Mouse (Mus musculus): ENCODE data around the gene Mrpl12.

The Mrpl12 gene

DNA sequence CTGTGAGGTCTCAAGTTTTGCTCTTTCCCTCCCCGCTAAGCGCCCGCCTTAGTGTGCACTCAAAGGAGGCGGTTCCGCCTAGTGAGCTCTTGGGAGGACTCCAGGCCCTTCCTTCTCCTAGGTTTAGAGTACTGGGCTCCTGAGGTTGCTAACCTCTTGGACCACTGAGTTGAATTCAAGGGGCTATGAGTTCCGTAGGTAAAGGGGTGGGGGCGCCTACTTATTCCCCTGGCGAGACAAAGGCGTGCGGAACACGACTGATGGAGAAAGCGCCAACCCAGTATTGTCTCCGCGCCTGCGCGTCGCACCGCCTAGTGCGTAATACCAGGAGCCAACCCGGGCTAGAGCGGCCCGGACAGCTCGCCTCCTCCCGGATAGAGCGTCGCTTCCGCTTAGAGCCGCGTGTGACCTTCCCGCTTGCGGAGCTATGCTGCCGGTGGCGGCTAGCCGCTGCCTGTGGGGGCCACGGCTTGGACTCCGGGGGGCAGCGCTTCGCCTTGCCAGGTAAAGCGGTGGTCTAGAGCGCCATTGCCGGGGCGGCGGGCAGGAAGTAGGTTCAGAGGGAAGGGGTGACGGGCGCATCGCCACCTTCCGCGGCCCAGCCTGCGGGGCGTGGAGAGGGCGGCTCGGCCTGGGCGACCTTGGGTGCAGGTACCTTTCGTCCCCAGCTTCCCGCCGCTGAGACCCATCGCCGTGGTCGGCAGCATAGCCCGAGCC lies at the start of gene Mrpl12:
TSS of gene Mrpl12 (plus strand) at position 349 of the 717 bp plus-strand sequence.
- CTCF ChIA-PET: no interaction called here

DNA sequence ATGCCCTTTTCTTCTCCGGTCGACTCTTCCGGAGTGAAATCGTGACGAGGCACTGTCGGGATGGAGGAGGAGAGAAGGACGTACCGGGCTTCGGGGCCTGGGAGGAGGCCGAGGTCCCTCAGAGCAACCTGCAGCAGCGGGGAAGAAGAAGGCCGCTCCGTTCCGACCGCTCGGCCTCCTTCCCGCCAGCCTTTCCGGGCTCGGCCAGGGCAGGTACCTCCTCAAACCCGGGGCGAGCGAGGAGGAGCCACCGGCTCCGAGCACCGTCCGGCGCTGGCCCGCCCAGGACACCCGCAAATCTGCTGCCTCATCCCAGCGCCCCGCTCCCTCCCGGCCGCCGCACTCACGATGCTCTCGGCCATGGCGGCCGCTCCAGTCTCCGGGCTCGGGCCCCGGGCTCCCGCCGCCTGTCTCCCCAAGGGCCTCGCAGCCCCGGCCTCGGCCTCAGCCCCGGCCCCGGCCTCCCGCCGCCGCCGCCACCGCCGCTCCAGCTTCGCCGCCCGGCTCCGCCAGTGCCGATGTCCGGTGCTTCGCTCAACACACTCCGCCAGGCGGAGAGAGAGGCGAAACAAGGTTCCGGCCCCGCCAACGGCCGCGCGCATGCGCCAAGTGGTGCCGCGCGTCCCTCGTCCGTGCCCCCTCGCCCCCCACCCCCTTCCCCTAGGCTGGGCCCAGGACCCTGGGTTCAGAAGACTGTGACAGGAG lies 47.1 kb upstream of the Mrpl12 start, which contains the start of gene Nploc4:
TSS of gene Nploc4 (minus strand) at position 557 of the 705 bp plus-strand sequence.
- CTCF ChIA-PET: interaction anchor here (0.6 to 0.7 kb wide), 3 partner anchors 58 to 1363 kb away, joined by 3 to 12 read pairs (median 9); partner anchors contain the start of gene Faap100

DNA sequence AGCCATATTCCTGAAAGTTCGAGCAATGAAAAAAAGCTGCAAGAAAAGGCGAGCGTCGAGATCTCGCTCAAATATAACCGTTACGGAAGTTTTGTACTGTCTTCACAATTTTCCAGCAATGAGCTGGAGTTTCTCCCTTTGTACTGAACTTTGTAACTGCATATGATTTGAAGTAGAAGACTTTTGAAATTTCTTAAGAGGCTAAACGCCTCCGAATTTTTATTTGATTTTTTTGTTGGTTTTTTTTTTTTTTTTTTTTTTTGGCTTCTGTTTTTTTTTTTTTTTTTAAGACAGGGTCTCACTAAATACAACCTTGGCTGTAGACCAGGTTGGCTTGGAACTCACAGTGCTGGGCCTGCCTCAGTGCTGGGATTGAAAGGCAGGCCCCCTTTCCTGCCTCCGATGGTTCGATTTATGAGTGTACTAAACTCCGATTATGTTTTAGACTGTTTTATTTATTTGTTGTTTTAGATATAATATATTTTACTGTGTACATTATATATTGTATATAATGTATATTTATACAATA lies 46.5 kb upstream of the Mrpl12 start:
- CTCF ChIA-PET: interaction anchor here (0.6 to 0.7 kb wide), 3 partner anchors 59 to 1363 kb away, joined by 3 to 12 read pairs (median 9); partner anchors contain the start of gene Faap100

DNA sequence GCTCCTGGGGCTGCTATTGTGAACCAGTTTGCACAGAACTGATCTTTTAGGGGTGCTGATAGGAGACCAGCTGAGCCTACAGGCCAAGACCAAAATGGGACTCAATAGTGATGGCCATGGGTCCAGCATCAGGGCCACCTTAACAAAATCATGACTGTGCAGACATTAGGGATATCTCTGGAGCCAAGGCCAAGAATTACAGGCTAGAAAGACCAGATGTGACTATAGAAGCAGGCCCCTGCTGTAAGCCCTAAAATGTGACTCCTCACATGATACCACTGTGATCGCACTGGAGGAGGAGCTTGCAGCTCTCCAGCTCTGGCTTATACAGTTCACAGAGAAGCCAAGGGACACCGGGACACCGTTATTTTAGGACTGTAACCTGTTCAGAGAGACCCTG lies 42.1 kb upstream of the Mrpl12 start, which contains the start of gene Tspan10:
TSS of gene Tspan10 (plus strand) at position 301 of the 400 bp plus-strand sequence.
- CTCF ChIA-PET: no interaction called here

DNA sequence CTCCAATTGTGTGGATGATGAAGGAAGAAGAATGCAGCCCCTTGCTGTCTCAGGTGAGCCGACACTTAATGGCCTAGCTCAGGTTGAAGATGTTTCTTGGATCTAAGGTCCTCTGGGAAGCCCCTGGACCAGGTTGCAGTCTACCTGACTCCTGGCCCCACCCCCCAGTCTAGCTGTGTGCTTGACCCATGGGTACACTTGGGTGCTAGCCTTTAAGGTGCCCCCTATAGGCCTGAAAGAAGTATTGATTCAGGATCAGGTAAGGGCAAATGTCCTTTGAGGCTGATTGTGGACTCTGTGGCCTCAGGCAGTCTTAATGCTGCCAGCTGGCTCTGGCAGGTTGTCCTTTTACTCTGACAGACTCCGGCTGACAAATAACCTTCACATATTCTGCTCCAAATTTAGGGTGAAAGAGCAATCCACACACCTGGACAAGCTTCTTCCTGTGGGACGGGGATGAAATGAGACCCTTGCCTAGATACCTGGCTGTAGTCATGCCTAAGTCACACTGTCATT lies 41.6 kb upstream of the Mrpl12 start:
- CTCF ChIA-PET: no interaction called here

DNA sequence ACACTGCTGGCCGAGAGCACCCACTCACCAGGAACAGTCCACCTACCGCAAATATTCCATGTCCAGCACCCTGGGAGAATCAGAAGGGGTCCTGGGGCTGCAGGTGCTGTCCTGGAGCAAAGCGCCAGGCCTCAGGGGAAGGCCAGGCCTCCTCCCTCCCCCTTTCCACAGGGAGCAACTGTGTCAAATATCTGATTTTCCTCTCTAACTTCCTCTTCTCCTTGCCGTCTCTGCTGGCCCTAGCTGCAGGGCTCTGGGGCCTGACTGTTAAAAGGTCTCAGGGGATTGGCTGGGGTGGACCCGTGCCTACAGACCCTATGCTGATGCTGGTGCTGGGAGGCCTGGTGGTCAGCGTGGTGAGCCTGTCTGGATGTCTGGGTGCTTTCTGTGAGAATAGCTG lies 40.3 kb upstream of the Mrpl12 start:
- CTCF ChIA-PET: interaction anchor here (0.5 kb wide), 1 partner anchor 9 kb away, joined by 3 read pairs; no protein-coding TSS in a partner anchor

DNA sequence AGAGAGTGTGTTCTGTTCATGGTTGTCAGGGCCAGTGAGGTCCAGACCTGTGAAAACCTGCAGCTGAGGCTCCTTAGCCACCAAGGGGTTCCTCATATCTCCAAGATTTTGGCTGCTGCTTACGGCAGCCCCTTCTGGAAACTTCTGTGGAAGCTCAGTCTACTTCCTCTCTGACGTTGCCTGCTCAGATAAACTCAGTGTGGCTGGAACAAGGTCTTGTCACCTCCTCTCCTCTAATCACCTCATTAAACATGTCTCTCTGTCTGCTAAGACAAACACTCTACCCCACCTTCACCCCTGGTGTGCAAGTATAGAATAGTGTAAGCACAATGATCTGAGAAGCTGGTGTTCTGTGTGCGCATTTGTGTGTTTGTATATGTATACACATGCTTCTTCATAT lies 38.9 kb upstream of the Mrpl12 start:
- CTCF ChIA-PET: no interaction called here

DNA sequence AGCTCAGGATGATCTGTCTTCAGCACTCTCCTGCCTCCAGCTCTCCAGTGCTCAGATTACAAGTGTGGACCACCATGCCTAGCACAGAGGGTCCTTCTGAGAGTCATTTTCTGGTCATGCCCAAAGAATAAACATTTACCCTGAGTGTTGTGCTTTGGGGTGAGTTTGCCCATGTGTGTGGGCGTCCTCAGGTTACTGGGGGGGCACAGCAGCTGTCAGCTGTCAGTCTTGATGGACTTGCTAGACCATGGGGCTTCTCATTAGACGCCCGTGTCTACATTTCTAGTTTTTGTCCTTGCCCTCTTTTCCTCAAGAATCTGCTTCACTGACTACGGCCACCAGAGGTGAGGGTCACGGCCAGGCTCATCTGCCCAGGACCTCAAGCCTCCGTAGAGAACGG lies 37.2 kb upstream of the Mrpl12 start:
- CTCF ChIA-PET: no interaction called here

DNA sequence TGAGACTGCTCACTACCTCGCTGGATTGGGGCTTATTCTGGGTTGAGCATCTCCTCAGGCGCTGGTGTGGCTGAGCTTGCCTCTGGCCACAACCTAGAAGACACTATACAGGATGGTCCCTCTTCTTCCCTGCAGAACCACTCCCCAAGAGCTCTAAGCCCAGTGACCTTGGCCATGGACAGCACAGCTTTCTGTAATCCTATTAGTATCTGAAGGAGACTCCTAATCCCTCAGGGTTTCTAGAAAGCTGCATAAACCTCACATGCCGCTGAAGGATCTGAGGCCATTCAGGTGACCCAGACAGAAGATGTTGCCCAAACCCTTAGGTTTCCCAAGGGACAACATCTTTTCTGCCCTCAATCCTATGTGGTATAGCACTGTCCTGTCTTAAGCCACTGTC lies 32.2 kb upstream of the Mrpl12 start:
- CTCF ChIA-PET: no interaction called here

DNA sequence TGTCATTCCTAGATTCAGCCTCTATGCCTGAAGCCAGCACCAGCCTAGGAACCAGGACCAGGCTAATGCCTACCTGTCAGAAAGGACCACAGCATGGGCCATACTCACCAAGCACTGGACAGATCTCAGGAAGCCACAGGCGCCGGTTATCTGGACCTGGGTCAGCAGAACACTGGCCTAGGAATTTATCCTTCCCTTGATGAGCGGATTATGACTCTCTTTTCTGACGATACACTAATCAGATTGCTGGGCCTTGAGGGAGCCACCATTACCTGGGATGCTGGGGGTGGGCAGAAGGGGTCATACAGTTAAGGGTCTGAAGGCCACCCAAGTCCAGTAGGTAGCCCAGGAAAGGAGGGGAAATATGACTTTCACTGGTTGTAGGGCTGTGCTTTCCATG lies 31.1 kb upstream of the Mrpl12 start, which contains the start of gene Pde6g:
TSS of gene Pde6g (minus strand) at position 195 of the 400 bp plus-strand sequence.
- CTCF ChIA-PET: no interaction called here

DNA sequence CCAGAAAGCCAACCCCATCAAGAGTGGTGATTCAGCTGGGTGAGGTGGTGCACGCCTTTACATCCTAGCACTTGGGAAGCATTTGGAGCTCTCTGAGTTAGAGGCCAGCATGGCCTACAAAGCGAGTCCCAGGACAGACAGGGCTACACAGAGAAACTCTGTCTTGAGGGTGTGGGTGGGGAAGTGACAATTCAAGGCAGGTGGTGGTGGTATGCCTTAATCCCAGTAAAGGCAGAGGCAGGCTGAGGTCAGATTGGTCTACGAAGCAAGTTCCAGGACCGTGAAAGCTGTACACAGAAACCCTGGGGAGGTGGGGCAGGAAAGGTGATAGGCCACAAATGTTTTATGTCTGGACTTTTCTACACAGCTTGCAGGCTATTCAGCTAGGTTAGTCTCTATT lies 29.4 kb upstream of the Mrpl12 start:
- CTCF ChIA-PET: interaction anchor here (0.6 kb wide), 1 partner anchor 168 kb away, joined by 3 read pairs; no protein-coding TSS in a partner anchor

DNA sequence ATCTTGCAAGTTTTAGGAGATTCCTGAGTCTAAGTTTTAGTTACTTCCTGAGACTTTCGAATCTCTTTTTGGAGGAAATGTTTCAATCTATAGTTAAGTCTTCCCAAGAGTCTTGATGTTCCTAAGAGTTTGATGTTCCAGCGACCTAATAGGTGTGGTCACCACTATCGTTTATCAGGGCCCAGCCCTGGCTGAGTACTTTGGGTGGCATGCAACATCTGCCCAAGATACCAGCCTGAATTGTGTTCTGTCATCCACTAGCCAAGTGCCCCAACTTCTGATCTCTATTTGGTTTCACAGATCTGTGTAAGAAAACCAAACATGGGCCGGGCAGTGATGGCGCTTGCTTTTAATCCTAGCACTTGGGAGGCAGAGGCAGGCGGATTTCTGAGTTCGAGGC lies 29.0 kb upstream of the Mrpl12 start:
- CTCF ChIA-PET: no interaction called here

DNA sequence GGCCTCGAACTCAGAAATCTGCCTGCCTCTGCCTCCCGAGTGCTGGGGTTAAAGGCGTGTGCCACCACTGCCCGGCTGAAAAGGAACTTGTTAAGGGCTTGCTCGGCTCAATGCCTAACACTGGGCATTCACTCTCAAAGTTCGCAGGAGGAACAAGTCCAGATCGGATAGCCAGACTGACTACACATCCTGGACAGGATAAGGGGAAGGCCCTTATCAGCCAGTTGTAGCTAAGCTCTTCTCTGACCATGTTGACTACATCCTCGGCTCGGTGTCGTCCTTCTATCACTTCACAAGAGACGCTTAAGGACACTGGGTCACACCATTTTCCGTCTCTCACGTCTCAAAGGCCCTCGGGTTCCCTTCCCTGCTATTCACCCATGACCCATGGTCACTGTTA lies 27.0 kb upstream of the Mrpl12 start:
- CTCF ChIA-PET: no interaction called here

DNA sequence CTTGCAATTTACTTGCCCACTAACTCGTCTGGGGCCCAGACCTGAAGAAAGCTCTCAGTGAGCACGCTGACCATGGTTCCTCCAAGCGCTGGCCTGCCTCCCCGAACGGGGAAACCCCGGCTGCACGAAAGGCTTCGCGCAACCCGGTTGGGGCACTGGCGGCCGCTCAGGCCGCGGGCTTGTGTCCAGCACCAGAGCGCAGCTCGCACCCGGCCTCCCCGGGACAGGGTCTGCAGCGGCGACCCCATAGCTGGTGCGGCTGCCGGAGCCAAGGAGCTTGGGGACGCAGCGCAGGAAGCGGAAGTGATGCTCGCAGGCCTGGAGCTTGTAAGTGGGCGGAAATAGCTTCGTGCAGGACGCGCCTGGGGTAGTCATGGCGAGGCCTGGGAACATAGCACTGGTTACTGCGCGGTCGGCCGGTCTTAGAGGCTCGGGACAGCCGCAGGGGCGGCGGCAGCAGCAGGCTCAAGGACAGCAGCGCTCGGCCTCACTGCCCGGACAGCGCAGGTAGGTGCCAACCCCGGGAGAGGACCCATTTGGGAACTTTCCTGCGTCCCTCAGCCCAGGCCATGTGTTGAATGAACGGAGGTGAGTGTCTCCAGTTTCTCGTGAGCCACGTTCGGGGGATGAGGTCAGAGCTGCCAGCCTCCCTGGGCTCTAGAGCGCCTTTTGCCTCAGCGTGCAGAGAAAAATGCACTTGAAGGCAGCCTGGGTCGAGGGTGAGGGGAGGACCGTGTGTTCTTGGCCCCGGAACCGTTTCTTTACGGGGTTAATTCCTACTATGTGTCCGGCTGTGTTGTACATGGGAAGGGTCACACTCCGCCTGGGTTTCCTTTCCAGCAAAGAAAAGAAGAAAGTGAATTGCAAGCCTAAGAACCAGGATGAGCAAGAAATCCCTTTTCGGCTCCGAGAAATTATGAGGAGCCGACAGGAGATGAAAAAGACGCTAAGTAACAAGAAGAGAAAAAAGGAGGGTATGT lies 26.4 kb upstream of the Mrpl12 start, which contains the start of the genes Oxld1 and Ccdc137:
TSS of gene Oxld1 (minus strand) at position 297 of the 980 bp plus-strand sequence.
TSS of gene Ccdc137 (plus strand) at position 344 of the 980 bp plus-strand sequence.
- CTCF ChIA-PET: no interaction called here

DNA sequence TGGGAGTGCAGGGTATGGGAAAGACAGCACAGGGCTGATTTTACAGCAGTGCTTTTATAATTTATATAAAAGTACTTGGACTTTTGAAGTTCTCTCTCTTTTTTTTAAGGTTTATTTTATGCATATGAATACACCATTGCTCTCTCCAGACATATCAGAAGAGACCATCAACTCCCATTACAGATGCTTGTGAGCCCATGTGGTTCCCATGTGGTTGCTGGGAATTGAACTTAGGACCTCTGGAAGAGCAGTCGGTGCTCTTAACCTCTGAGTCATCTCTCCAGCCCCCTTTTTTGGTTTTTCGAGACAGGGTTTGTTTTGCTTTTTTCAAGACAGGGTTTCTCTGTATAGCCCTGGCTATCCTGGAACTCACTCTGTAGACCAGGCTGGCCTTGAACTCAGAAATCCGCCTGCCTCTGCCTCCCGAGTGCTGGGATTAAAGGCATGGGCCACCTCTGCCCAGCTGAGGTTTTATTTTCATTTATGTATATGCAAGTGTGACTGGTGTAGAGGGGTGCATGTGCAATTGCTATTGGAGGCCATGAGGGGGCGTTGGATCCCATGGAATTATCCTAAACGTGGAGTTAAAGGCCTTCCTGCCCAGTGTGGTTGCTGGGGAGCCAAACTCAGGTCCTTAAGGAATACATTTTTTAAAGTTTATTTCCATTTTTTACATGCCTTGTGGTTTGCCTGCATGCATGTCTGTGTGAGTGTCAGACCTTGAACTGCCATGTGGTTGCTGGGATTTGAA lies 25.4 kb upstream of the Mrpl12 start:
- CTCF ChIA-PET: no interaction called here

DNA sequence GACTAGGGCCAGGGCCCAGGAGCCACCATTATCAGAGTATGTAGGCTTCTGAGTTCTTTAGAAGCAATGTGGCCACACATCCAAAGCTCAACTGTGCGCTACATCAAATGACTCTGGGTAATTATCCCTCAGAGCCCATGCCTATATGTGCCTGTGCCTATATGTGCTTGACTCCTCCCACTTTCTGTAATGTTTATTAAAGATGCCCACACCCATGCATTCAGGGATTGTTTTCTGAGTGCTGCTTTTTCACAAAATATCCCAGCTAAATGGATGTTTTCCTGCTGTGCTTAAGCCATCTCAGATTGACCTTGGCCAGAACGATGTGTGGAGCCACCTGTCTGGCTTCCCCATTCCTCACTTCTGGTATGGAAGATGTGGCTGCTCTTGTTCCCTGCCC lies 20.9 kb upstream of the Mrpl12 start:
- CTCF ChIA-PET: no interaction called here

DNA sequence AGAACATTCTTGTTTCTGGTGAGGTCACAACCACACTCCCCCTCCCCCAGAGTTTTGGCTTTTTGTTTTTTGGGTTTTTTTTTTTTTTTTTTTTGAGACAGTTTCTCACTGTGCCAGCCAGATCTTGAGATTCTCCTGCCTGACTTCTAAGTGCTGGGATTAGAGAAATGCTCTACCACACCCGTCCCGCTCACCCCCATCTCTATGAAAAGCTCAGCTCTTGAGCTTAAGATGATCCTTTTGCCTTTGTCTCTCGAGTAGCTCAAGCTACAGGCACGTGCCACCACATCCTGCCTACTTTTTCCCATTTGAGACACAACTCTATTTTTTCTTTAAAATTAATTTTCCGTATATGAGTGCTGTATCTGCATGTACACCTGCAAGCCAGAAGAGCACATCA lies 20.0 kb upstream of the Mrpl12 start:
- CTCF ChIA-PET: no interaction called here

DNA sequence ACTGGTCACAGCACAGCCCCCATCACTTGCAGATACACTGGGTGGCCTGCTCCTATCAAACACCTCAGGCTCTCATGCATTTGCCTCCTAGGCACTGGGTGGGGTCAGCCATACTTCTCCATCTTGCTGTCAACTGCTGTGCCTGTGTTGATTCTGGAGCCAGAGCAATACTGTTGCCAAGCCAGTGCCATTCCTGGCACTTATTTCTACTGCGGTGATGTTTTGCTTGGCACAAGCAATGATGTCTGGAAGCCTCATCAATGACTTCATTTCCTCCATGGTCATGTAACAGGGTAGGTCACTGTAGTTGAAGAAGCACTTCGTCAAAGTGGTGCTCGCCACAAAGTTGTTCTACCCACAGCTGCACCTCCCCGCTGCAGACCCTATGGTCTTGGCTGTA lies 18.9 kb upstream of the Mrpl12 start:
- CTCF ChIA-PET: no interaction called here

DNA sequence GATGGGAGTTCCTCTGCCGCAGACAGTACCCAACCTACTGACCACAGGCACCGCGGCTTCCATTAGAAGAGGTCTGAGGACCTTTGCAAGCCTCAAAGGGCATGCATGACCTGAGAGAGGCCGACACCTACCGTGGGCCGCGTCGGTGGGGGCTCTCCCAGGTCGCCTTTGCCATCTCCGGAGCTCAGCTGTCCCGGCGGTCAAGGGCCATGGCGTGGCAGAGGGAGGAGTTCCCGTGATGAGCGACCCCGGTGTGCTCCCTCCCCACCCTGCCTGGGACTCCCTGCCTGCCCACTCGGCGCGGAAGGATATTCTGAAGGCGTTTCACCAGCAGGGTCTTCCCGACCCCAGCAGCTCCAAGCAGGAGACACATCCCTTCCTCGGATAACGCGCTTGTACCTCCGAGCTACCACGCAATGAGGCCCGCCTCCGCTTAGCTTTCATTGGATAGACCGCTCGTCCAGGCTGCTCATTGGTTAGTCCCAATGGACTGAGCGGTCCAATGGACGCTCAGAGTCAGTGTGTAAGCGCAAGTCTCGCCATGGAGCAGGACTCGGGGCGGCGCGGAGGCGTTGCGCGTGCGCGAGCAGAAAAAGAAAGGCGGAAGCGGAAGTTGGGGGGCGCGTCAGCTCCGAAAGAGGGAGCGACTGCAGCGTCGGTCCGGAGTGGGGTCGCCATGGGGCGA lies 17.2 kb upstream of the Mrpl12 start, which contains the start of gene Arl16:
TSS of gene Arl16 (minus strand) at position 557 of the 685 bp plus-strand sequence.
- CTCF ChIA-PET: no interaction called here

DNA sequence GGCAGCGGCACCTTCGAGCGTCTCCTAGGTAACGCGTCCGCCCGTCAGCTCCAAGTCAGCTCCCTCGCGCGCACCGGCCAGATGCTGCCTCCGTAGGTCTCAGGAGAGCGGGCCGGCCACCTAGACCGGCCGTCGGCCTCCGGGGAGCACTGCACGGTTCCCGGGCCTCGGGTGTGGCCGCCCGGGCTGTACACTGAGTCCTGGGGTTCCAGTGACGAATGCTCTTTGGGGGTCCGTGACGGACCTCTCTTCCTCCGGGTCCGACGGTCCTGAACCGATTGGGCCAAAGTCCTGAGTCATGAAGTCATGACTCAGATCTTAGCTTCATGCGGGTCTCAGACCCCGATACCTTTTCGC lies 16.7 kb upstream of the Mrpl12 start:
- CTCF ChIA-PET: no interaction called here
